Mouse (Mus musculus) left cerebral cortex, adult 11 months (tissue): ENCODE results near the gene Rab20.
"Not testable (repeated sequence)": the region's sequence is repeated elsewhere in the genome, so short reads cannot be mapped to it uniquely, and the experiment has no call there.

ENCODE experiments used
- DNase-seq: peaks from one replicate; pipeline ENCODE4 v3.0.0; 2022; ENCODE audit warnings: low spot score

Gene Rab20

DNA sequence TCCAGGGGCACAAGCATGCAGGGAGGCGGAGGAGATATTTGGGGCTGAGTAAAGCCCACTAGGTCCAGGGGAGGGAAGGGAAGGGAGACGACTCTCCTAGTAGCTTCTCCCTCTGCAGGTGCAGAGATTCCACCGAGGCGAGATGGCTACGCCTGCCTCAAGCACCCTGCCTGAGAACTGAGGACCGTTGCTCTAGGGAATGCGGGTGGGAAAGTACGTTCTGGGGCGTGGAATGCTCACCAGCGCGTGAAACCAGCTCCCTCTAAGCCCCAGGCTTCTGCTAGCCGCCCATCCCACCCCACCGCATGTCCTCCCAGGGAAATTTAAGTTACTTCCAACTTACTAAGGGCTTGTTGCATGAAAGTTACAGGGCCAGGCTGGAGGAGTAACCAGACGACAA is 1.1 kb upstream of the Rab20 start:
- DNase-seq: no peak

DNA sequence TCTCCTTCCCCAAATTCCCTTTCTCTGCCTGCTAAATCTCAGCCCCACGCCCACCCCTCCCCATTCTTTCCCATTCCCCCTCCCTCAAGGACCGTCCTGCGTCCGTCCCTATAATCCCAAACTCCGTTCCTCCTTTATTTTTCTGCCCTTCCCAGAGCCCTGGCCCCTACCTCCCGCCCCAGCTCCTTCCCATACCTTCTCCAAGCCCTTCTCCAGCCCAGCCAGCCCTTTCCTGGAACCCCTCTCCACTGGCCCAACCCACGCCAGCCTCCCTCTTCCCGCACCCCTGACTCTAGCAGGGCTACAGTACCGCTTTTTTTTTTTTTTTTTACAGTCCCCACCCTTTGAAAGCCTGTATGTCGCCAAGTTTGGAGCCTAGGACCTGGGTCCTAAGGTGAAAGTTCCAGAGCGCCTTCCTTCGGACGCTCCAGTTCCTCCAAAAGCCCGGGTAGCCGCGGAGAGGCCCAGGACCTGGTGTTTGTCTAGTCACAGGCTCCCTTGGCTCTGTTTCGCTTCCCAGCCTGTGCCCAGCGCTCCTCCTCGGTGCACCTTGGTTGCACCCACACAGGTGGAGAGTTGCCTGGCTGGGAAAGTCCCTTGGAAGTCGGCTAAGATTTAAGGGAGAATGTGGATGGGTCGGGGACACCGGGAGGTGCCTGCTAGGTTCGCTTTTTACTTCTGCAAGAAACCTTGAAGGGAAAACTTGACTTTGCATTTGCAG is 457 bp upstream of the Rab20 start:
- DNase-seq: no peak

DNA sequence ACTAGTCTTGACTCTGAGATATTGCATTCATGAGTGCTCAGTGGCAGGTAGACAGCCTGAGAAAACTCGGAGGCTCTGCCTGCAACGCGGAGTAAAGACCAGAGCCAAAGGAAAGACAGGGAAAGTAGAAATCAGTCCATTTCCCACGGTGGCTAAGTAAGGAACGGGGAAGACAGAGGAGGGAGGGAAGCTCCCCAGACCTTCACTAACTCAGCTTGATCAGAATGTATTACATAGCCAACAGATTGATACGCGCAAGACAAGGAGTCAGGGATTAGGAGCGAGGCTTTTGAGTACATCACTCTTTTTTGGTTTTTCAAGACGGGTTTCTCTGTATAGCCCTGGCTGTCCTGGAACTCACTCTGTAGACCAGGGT is 1.3 kb downstream of the Rab20 start:
- no peak for DNase-seq

DNA sequence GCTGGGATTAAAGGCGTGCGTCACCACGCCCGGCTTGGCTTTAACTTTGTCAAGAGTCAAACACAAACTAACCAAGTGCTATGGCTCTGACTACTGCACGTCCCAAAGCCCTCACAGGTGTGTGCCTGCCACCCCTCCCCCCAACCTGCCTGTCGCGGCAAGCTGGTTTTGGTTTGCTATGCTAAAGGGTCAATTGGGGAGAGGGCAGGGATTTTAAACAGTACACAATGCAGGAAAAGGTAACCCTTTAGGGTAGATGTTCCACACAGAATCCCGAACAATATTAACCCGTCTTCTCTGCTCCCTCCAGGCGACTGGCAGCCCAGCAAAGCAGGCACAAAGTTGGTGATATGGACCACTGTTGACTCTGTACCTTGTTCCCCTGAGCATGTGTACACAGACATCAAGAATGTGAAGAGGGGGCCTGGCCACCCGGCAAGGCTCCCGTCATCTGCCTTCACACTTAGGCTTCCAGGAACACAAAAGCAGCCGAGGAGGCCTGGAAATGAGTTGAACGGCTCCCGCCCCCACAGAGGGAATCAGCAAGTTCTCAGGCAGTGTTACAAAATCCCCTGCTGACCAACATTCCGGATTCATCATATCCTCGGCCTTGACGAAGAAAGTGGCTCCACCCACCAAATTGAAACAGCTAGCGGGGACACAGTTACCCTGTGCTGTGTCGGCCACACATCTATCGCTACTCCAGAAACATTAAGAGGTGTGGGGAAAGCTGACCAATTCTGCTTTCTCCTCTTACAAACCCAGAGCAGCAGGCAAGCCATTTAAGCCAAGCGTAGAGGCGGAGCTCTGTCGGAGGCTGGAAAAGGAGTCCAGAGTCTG is 2.0 kb downstream of the Rab20 start:
- DNase-seq: no peak

DNA sequence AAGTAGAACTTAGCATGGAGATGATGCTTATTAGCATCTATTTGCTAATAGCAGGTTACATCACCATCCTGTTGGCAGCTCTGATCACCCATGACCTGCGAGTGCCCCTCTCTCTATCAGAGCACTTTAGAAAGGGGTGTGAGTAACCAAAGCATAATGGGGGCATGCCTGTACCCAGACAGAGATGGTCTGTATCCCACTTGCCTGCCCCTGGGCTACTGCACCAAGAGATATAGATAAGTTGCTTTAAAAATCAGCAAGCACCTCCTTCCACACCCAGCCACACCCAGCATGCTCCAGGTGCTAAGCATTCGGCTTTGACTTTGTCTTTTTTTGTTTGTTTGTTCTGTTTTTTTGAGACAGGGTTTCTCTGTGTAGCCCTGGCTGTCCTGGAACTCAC is 2.6 kb downstream of the Rab20 start:
- no peak for DNase-seq

DNA sequence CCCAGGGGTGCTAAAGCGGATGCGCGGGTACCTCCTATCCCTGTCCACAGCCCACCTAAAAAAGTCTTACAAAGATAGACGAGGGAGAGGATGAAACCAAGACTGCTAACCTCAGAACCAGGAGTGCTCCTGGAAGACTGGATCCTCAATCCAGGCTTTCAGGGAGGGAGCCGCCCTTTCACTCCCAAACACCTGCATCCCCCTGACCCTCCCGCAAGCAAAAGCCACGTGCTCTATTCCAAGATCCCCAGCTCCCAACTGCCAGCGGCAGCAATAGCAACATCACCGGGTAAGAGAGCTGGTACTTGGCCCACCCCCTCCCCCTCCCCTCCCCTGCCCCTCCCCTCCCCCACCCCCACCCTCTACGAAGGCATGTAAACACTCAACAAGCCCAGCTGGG is 3.1 kb downstream of the Rab20 start:
- DNase-seq: no peak

DNA sequence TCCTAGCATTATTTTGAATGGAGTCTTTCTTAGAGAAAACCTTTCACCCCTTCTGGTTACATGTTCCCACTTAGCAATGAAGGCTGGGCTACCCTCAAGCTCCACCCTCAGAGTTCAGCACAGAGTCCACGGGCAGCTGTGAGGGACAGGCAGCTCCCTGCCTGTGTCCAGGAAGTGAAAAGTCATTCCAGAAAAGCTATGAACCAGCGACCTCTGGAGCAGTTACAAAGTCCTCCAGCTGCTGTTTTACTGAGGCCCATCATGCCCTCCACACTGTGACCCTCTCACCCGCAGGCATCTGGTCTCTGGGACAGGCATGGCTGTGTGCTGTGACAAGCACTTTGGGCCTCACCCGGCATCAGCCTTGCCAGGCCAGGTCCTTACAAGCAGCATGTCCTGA is 5.4 kb downstream of the Rab20 start:
- DNase-seq: no peak

DNA sequence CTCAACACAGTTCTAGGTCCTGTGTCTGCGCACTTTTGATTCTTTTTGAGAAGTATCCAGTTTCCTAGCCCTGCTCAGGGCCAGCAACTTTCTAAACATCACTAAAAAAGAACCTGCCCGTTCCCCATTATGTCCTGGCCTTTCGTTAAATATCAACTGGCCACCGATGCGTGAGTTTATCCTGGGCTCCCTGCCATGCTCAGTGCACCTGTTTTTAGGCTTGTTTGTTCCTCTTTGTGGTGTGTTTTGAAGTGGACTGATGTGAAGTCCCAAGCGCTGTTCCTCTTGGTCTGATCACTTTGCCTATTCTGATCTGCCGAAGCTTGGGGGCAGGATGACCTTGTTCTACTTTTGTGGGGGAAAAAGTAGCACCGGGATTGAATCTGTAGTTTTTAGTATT is 7.2 kb downstream of the Rab20 start:
- no peak for DNase-seq

DNA sequence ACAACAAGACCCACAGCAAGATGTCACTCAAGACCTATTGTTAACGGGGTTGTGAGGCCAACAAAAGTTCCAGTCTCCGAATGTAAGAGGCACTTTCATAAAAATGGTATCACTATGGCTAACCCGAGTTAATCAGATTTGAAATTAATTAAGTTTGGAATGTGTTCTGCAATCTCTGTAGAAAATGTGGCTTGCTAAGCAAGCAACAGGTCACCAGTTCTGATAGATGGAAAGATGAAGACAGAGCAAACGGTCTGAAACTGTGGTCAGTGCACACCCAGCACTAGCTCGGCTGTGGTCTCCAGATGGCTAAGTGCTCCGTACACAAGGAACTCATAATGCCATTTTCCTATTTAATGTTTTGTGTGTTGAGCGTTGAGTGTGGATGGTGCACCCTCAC is 7.8 kb downstream of the Rab20 start:
- DNase-seq: no peak

DNA sequence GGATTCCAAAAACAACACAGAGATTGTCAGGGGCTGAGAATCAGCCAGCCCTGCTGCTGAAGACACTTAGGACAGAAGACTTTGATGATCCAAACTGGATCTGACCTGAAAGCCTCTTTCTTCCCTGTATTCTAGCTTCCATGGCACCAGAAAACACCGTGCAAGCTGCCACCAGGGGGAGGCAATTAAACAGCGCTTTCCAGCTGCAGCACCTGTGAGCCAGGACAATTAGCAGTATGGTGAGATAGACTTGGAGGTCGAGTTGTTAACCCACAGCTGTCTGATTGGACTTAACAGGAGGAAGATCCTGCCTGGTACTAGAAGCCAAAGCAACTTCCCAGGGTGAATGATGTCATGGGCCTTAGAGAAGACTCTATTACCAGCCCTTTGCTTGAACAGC is 9.4 kb downstream of the Rab20 start:
- DNase-seq: no peak

DNA sequence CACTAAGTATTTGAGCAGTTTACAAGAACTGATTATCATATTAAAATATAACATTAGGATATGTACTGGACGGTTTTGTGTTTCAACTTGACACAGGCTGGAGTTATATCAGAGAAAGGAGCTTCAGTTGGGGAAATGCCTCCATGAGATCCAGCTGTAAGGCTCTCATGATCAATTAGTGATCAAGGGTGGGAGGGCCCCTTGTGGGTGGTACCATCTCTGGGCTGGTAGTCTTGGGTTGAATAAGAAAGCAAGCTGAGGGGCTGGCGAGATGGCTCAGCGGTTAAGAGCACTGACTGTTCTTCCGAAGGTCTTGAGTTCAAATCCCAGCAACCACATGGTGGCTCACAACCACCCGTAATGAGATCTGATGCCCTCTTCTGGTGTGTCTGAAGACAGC is 12.0 kb downstream of the Rab20 start:
- DNase-seq: not testable (repeated sequence)

DNA sequence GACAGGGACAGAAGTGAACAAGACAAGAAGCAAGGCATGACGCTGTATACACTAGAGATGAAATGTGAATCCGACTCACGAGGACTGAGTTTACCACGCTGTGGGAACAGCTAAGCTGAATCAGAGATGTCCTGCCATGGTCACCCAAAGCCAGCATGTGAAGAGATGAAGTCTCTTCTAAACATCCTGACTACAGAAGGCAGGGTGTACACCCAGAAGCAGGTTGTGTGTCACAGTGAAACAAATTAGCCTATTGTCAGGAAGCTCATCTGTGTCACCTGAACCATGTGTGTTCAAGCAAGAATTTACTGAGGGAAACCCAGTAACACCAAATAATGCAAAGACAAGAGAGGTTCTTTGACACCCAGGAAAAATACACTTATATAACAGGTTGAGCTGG is 12.9 kb downstream of the Rab20 start:
- no peak for DNase-seq

DNA sequence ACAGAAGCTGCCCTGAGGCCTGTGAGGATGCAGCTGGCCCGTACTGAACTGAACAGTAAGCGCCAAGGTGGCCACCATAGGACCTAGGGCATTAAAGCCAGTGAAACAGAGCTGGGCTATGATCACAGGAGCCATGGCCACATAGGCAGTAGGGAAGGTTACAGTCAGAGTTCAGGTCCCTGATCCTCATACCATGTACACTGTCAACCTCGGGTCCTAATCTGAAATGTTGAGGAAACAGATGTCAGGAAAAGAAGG is 13.9 kb downstream of the Rab20 start:
- no peak for DNase-seq

DNA sequence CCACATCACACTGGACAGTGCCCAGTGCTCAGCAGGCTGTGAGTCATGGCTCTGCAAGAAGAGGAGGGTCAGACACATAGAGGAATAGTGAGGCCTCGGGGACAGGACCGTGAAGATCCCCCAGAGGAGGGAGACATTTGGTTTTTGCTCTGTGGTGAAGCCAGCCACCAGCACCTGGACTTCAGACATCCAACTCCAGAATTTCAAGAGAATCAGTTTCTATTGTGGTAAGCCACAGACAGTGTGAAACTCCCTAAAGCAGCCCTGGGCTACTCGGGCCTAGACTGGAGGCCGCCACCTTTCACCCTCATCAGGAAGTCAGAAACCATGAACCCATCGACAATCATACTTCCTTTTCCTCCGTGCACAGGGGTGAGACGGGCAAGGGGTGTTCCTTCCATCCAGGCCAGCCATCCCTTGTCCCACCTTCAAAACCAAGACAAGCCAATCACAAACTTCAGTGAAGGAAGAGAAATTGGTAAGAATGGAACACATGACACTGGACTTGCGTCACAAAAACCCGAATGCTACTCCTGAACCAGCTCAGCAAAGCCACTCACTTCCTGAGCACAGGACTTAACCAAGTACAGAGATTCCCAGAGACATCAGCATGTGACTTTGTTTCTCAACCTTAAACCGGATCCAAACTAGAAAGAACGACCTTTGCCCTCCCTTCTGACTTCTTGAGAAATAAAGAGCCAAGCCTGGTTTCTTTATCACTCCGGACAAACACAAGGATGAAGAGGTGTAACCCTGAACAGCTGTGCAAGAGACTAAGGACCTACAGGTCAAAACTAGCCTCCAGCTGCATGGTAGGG is 14.4 kb downstream of the Rab20 start:
- DNase-seq: no peak

DNA sequence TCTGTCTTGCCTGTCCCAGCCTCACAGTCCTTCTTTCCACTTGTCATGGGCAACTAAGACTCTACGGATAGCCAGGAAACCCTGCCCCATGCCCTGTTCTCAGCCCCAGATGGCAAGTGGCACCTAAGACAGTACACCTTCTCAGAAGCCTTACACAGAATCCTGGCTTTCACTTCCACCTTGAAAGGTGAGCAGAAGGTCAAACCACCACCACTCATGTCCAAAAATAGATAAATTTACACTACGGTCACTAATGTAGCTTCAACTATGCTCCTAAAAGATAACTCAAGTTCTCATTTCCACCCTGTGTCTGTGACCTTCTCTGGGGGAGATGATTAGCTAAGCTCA is 15.0 kb downstream of the Rab20 start:
- no peak for DNase-seq

DNA sequence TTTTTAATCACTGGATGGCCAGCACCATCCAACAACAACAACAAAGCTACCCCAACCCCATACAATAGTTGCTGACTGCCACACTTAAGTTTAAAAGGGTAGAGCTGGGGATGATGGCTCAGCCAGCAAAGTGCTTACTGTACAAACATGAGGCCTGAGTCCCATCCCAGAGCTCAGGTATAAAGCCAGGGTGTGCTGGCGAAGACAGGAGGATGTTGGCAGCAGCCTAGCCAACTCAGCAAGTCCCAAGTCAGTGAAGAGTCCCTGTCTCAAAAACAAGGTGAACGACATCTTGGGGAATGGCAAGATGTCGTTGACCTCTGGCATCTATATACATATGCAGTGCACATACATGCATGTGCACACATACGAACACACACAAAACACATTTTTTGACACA is 15.9 kb downstream of the Rab20 start:
- DNase-seq: no peak

DNA sequence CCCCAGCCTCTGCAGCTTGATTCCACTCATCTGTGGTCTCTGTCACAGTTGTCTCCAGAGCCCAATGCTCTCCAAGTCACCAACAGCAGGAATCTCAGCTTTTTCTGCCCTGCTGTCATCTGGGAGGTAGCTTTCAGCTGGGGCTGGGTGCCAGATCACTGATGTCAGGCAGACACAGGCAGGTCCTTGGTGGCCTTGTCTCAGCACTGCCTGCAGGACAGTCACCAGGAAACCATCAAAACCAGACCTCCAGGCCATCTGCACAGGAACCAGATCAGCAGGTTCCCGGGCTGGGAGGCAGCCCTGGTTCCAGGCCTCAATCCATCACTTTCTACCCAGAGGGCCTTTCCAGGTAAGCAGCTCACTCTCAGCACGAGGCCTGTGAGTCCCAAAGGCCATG is 16.7 kb downstream of the Rab20 start:
- no peak for DNase-seq

DNA sequence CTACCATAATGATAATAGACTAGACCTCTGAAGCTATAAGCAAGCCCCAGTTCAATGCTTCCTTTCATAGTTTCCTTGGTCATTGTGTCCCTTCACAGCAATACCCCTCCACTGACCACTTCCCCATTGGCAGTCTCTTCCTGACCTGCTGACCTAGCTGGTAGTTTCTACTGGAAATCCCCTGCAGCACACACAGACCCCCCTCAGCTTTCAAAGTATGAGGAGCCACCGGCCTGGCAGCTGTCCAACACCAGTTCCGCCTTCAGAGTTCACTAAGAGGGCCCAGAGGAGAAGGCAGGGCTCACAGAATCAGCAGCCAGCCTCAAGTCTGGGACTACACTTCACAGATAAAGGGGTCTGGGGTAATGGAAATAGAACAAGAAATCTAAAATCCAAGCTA is 17.6 kb downstream of the Rab20 start:
- no peak for DNase-seq

DNA sequence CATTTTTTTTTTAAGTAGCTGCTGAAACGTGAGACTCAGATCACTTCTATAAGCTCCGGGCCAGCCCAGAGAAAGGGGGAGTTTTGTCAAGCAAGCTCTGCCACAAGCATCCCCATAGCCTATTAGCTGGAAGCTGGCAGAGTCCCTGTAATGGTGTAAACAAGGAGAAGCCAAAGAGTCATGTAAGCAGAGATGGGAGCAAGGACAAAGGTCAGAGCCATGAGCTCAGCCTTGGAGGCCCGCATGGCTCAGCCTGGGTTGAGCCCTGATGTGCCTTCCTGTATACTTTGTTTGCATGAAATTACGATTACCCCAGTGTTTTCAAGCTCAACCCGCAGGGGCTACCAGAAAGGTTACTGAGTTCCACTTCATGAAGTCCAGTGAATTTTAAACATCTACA is 19.5 kb downstream of the Rab20 start:
- DNase-seq: no peak

DNA sequence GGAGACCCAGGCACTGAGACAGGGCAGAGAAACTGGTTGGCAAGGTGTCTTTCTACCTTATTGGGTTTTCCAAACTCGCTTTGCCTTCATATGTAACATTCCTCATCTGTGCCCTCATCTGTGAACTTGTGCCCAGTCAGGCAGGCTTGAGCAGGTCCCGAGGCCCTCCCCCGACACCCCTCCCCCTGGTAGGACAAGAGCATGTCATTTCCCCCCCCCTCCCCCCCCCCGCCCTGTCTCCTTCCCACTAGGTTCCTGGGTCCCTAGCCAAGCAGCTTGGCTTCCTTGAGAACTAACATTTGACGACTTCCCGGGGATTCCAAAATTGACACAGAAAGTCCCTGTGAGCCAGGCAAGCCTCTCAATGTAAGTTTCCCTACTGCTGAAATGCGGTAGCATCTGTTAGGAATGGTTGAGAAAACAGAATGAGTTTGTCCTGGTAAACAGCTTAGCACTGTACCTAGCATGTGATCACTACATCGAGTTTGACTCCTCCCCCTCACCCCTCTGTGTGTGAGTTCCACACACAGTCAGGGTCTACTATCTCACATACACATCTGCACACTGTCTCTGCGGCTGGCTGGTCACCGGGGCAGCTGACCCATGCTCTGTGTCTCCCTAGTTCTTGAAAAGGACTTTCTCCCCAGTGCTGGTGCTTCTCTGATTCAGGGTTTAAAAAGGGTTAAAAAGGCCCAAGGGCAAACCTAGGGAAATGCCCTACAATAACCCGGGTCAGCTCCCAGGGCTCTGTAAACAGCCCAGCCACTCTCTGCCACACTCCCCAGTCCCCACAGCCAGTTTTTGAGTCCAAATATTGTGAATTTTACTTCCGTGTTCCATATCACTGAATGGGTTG is 20.3 kb downstream of the Rab20 start:
- no peak for DNase-seq

DNA sequence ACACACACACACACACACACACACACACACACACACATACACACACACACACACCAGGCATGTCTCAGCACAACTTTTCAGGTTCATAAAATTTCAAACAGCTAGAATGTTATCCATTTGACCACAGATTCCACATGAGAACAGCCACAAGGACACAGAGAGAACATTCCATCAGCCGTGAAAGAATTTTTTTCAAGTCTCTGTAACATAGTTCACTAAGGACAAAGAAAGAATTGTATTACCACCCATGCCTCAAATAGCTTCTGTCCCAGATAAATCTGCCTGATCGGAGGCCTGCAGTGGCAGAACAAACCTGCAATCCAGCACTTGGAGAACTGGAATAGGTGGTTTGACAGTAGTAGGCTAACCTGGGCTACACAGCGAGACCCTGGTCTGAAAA is 21.2 kb downstream of the Rab20 start:
- DNase-seq: no peak

DNA sequence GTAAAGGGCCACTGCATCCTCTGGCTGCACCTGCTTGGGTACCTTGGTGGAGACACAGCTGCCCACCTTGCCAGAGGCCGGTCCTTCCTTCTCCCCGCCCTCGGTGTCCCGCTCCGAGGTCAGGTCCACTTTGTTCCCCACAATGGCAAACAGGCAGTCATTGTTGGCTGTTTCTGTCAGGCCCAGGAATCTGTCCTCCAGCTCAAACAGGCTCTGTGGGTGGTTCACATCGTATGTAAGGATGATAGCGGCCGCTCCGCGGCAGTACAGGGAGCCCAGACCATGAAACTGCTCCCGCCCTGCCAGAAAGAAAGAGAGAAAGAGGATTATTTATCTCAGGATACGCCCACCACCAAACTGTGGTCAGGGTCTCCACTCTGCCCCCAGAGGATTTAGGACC is 24.3 kb downstream of the Rab20 start:
- no peak for DNase-seq
